Mouse (Mus musculus) thymus, adult 2 months (tissue): ENCODE measurements at regions not wholly inside any gene's neighbourhood (a gene's known extent, or its start where the extent isn't known, plus 50 kb on each side); places are given as distances from the start of the nearest gene placed in this dataset.

ENCODE experiments used
- DNase-seq: peaks from one replicate; pipeline ENCODE4 v3.0.0; 2021
- H3K27ac ChIP-seq: fragments of 200-500 bp; 2 replicates; pipeline ENCODE4 v1.5.1; 2012; ENCODE audit warnings: low read length, control low read depth; ENCODE audit not compliant: control insufficient read depth, insufficient read depth
- H3K27me3 ChIP-seq: fragments of 200-500 bp; 2 replicates; pipeline ENCODE4 v1.6.1; 2012; ENCODE audit warnings: mild to moderate bottlenecking, low read length, moderate library complexity, mixed read lengths; ENCODE audit not compliant: control insufficient read depth, insufficient read depth
- H3K36me3 ChIP-seq: fragments of 200-500 bp; 2 replicates; pipeline ENCODE4 v1.6.1; 2012; ENCODE audit warnings: mild to moderate bottlenecking, low read length, moderate library complexity; ENCODE audit not compliant: control insufficient read depth, insufficient read depth
- H3K4me1 ChIP-seq: fragments of 200-500 bp; replicated peaks from 2 replicates; pipeline ENCODE4 v1.6.1; 2012; ENCODE audit warnings: low read length; ENCODE audit not compliant: control insufficient read depth, insufficient read depth
- H3K4me3 ChIP-seq: fragments of 200-500 bp; 2 replicates; pipeline ENCODE4 v1.5.1; 2012; ENCODE audit warnings: mild to moderate bottlenecking, low read length, control low read depth, moderate library complexity; ENCODE audit not compliant: control insufficient read depth, insufficient read depth
- CTCF ChIP-seq: fragments of 200-500 bp; IDR thresholded peaks from 2 replicates; pipeline ENCODE4 v1.5.1; 2012; ENCODE audit warnings: mild to moderate bottlenecking, control low read depth, low read length, moderate library complexity, borderline replicate concordance; ENCODE audit not compliant: control insufficient read depth, poor library complexity, insufficient read depth; ENCODE audit errors: extremely low read depth
- POLR2A ChIP-seq: fragments of 200-500 bp; IDR thresholded peaks from 2 replicates; pipeline ENCODE4 v1.6.1; 2012; ENCODE audit warnings: mild to moderate bottlenecking, low read length, control low read depth, moderate library complexity; ENCODE audit not compliant: control insufficient read depth, poor library complexity, insufficient read depth; ENCODE audit errors: extremely low read depth
- WGBS: fragments of 180-500 bp; shearing (Covaris S2); methylation state at CpG from one replicate; pipeline ENCODE4 v1.1.7; 2018; 5-methylcytosine and 5-hydroxymethylcytosine counted together

DNA sequence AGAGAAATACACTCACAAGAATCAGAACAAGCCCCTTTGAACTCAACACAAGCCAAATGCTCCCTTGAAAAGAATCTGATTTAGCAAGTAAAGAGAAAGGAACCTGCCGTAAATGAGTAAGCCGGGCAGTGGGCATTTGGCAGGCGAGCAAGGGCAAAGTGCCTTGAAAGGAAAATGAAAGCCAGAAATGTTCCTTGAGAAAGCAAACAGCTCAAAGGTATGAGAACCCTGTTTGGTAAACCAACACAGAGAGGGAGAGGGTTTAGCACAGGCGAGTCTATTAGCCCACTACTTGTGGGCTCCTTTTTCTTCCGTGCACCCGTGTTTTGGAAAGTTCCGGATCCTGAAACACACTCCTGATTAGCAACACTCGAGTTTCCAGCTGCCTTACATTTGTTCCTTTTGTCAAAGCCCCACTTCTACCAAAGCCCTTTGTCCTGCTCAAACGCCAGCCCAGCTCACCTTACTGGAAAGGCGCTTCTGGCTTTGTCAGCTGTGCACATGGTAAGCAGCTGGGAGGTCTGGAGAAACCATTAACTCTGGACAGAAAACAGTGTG, 197.5 kb upstream of the Smim15 start:
- no peaks in the 10 kb centered on the region for H3K36me3 ChIP-seq
- TF ChIP-seq CTCF, result no peak
- TF ChIP-seq POLR2A, result no peak
- DNase-seq, result no peak
- peaks cover 11% of the 10 kb centered on the region for H3K4me1 ChIP-seq
- H3K27ac ChIP-seq, result no peak overlapping the region
- no peak overlapping the region for H3K4me3 ChIP-seq
- WGBS, result 84% methylated on average over 10 of the region's 10 CpGs
- H3K27me3 ChIP-seq, result no peaks in the 10 kb centered on the region

DNA sequence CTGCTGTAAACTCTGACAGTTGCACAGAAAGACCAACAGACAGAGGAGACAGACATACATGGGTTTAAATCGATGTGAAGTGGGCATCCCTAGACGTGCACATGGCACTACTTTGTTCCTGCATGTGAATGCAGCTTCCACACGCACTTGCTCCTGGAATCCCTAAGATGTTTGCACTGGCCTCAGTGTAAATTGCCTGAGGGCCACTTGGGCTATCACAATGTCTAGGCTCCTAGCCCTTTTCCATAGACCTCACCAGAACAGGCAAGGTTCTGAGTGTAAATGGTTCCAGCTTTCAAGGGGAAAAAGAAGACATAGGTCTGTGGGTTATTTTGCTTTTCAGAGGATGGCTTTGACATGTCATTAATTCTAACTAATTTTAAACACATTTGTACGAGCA, 198.4 kb upstream of the Smim15 start:
- Histone ChIP-seq H3K4me1 (peaks cover 11% of the 10 kb centered on the region), H3K27me3 (no peaks in the 10 kb centered on the region), H3K36me3 (no peaks in the 10 kb centered on the region), H3K4me3 (no peak overlapping the region), H3K27ac (no peak overlapping the region)
- TF ChIP-seq POLR2A (no peak), CTCF (no peak)
- 93% methylated on average over 4 of the region's 4 CpGs for WGBS
- DNase-seq, result no peak

DNA sequence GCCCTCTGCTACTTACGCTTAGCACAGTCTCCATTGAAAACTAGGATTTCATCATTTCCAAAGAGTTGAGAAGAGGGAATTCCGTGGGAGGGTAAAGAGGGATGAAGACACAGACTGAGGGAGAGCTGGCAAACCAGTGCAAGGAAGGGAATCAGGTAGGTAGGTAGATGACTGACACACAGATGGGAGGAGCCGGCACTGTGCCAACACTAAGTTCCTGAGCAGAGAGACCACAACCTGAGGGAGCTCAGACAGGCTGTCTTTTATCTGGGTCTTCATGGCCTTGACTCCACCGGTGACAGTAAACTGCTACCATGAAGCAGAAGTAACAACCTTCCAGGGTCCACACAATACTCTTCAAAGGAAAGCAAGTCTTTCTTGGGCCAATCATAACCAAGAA, 200.2 kb upstream of the Smim15 start:
- TF ChIP-seq POLR2A, result no peak
- no peak for TF ChIP-seq CTCF
- Histone ChIP-seq H3K27me3 (no peaks in the 10 kb centered on the region), H3K27ac (no peak overlapping the region), H3K4me3 (no peak overlapping the region), H3K4me1 (peaks cover 11% of the 10 kb centered on the region), H3K36me3 (no peaks in the 10 kb centered on the region)
- DNase-seq, result peak; percentile 24
- 55% methylated on average over 4 of the region's 4 CpGs for WGBS

DNA sequence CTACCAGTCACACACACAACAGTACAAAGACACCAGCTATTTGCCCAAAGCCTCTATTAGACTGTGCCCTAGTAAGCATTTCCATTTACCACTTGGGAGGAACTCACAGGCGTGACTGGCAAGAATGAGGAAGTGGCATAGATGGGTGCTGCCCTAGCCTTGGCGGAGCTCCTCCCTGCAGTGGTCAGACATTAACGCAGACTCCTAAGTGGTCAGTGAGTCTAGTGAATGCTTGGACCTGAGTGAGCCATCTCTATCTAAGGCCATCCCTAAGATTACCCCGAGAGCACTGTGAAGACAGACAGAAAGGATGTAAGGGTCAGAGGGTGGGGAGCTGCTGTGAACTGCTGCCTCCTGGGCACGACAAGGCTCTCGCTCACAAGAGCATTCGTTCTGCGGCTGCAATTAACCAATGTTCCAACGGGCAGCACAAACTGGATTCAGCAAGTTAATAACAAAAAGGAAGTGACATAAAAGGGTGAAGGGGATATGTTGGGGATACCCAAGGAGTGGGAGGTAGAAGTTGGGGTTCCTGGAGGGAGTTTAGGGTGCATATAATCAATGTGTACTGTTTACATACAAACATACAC, 206.0 kb upstream of the Smim15 start:
- no peaks in the 10 kb centered on the region for H3K27me3 ChIP-seq
- no peak overlapping the region for H3K4me3 ChIP-seq
- no peak overlapping the region for H3K27ac ChIP-seq
- H3K36me3 ChIP-seq, result no peaks in the 10 kb centered on the region
- DNase-seq, result no peak
- WGBS, result 49% methylated on average over 9 of the region's 9 CpGs
- peaks cover 14% of the 10 kb centered on the region for H3K4me1 ChIP-seq
- TF ChIP-seq CTCF (no peak), POLR2A (no peak)

DNA sequence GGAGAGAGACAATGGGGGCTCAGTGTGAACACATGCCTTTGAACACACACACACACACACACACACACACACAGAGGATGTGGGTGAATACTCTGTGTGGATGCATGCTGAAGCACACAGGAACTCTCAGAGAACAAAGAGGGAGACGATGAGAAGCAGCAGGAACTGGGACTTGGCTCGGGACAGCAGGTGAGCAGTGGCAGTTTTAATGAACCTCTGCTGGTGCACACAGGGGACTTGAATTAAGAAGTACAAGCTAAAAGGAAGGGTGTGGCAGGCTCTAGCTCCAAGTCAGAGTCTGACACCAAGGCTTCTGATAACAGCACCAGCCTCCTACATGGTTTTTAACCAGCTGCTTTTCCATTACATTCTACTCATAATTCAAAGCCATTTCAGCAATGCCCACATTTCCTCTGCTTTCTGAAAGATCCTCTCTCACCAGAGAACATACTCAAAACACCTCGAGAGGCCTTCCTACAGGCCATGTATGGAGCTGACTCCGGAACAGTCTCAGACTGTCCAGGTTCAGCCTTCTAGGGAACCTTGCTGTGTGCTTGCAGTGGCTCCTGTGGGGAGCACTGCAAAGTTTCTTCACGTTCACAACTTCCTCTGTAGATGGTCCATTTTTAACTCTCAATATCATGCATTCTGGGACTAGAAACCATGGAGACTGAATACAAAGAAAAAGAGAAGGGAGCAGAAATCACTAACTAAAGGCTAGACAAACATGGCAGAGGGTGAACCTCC, 206.9 kb upstream of the Smim15 start:
- Histone ChIP-seq H3K4me3 (no peak overlapping the region), H3K27ac (peak overlapping the region; percentile 9; the same call in 1 of the 2 replicates), H3K27me3 (no peaks in the 10 kb centered on the region), H3K4me1 (peaks cover 14% of the 10 kb centered on the region), H3K36me3 (no peaks in the 10 kb centered on the region)
- peak; percentile 68 for DNase-seq
- WGBS, result 18% methylated on average over 5 of the region's 5 CpGs
- no peak for TF ChIP-seq POLR2A
- TF ChIP-seq CTCF, result no peak

DNA sequence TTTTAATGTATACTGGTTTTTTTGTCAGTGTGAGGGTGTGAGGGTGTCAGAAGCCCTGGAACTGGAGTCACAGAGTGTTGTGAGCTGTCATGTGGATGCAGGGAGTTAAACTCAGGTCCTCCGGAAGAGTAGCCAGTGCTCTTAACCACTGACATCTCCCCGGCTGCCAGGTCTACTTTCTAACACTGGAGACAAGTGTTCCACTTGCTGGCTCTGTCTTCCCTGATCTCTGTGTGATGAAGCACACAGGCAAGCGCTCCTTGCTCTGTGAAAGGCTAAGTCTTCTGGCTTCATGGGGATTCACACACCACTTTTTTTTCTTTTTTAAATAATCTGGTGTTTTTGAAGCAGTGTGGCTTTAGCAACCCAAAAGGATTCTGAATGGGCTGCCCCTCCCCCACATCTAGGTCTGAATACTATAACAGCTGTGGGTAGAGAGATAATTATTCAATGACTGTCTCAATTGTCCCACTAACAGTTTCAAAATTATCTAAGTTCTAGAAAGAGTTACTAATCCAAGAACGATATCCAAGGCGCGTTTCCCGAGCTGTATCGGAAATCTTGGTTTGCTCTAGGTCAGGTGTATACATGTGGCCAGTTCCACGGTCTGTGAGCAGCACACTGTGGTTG, 208.4 kb upstream of the Smim15 start:
- no peak overlapping the region for H3K4me3 ChIP-seq
- TF ChIP-seq POLR2A (no peak), CTCF (no peak)
- no peaks in the 10 kb centered on the region for H3K27me3 ChIP-seq
- WGBS, result 92% methylated on average over 9 of the region's 9 CpGs
- H3K27ac ChIP-seq, result no peak overlapping the region
- H3K36me3 ChIP-seq, result no peaks in the 10 kb centered on the region
- DNase-seq, result no peak
- H3K4me1 ChIP-seq, result peaks cover 14% of the 10 kb centered on the region

DNA sequence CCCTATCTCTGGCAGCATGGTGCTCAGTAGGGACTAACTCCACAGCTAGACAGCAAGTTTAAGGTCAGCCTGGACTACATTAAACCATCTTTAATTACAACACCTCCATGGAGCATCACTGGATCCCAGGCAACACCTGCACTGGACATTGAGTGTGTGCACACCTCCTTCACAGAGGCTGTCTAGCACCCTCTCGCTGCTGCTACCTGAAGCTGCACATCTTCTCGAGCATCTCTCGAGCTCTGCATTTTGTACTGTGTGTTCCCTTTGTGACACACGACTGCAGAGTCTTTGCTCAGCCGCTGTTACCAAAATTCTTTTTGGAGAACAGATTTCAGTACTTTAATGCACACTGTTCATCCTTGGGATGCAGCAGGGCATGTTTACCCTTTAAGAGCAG, 212.2 kb upstream of the Smim15 start:
- Histone ChIP-seq H3K36me3 (no peaks in the 10 kb centered on the region), H3K4me3 (no peak overlapping the region), H3K4me1 (peaks cover 2% of the 10 kb centered on the region), H3K27ac (no peak overlapping the region), H3K27me3 (no peaks in the 10 kb centered on the region)
- WGBS, result 94% methylated on average over 5 of the region's 5 CpGs
- no peak for DNase-seq
- TF ChIP-seq POLR2A, result no peak
- TF ChIP-seq CTCF, result no peak
